Mouse (Mus musculus): ENCODE measurements at regions not wholly inside any gene's neighbourhood (a gene's known extent, or its start where the extent isn't known, plus 50 kb on each side); places are given as distances from the start of the nearest gene placed in this dataset.

GRCm38 (mm10) chr4:89505368-89505819 lies 173.8 kb upstream of the Dmrta1 start:
- DNase-seq (ENCODE audit: low read depth in 2 of 2, low spot score in 2 of 2), result no peak

- no peak for DNase-seq (ENCODE audit: low read depth in 2 of 2, low spot score in 2 of 2)
These were observed 179.0 kb upstream of the Dmrta1 start for GRCm38 (mm10) chr4:89500232-89500631.

DNA sequence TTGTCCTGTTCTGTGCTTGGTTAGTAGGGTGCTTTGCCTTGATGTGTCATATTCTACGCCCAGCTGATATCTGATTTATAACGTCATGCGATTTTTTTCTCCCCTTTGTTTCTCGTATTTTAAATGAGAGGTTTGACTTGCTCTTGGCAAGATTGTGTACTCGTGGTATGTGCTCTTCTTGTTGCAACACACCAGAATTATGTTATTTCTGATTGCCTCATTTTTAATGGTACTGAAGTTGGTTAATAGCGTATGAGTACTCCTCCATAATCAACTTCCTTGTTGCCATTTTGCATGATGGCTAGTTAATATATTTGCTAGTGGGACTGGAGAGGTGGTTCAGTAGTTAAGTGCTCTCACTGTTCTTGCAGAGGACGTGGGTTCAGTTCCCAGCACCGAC lies 180.1 kb upstream of the Cdkn2b start:
- no peak for DNase-seq (ENCODE audit: low read depth in 2 of 2, low spot score in 2 of 2)

GRCm38 (mm10) chr4:89487416-89488165 lies 176.8 kb upstream of the Cdkn2b start:
- DNase-seq (ENCODE audit: low read depth in 2 of 2, low spot score in 2 of 2), result no peak

DNA sequence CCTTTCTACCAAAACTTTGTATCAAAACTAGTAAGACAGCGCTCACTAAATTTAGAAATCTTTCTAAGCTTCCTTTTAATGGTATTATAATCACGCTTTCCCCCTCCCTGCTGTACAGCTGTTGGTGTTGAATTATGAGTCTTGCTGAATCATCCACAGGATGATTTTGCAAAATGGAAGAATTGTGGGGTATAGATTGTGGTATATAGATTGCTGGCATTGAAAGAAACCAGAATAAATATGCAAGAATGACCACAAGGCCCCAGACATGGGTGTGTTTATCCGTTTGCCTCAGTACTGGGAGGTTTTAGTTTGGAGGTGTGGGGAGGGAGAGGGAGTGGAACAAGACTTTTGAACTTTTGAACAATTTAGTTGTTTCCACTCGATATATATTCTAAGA lies 176.1 kb upstream of the Cdkn2b start:
- DNase-seq (ENCODE audit: low read depth in 2 of 2, low spot score in 2 of 2), result no peak

- DNase-seq (ENCODE audit: low read depth in 2 of 2, low spot score in 2 of 2), result no peak
These were observed 175.2 kb upstream of the Cdkn2b start for GRCm38 (mm10) chr4:89485981-89486531.

- no peak for DNase-seq (ENCODE audit: low read depth in 2 of 2, low spot score in 2 of 2)
These were observed 167.9 kb upstream of the Cdkn2b start for GRCm38 (mm10) chr4:89478646-89479237.

DNA sequence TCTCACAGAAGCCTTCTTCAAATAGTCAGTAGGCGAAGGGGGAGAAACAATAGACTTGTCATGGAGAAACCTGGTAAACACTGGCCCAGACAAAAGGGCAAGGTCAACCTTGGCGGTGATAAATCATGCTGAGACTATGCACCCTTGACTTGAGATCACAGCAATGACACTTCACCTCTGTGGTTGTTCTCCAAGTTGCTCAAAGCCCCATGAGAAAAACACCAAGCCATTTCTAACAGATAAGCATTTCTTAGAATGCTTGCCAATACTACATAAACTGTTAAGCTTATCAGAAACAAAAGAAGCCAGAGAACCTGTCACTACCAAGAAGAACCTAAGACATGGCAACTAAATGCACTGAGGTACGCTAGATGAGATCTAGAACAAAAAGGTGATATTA lies 165.0 kb upstream of the Cdkn2b start:
- no peak for DNase-seq (ENCODE audit: low read depth in 2 of 2, low spot score in 2 of 2)

DNA sequence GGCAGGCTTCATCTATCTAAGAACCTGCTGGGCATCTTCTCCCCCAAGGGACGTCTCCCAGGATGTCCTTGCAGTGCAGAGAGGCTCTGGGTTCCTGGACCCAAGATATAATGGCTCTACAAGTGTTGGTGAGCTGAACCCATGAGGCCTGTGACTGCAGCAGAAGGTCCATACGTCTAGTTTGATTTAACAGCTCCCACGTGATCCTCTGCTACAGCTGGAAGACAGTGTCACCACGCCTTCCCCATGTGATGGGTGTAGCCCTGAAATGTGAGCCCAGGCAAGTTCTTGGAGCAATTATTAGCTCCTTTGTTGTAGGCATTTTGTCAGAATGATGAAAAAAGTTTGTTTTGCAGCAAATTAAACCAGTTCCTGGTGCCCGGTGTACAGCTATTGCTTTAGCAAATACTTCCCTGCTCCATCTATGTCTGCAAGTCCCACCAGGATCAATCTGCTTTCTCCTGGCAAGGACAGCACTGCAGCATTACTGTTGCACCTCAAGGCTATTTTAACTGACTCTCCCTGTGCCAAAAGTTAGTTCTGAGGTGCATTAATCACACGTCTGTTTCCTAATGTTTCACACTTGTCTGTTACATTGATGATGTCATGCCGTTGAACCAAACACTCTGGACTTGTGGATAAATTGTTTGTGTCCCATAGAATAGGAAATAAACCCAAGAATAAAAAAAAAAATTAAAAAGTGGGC lies 164.2 kb upstream of the Cdkn2b start:
- no peak for DNase-seq (ENCODE audit: low read depth in 2 of 2, low spot score in 2 of 2)

GRCm38 (mm10) chr4:89471426-89471825 lies 160.6 kb upstream of the Cdkn2b start:
- DNase-seq (ENCODE audit: low read depth in 2 of 2, low spot score in 2 of 2), result no peak

GRCm38 (mm10) chr4:89470756-89471155 lies 159.9 kb upstream of the Cdkn2b start:
- no peak for DNase-seq (ENCODE audit: low read depth in 2 of 2, low spot score in 2 of 2)

- DNase-seq (ENCODE audit: low read depth in 2 of 2, low spot score in 2 of 2), result no peak
These were observed 159.0 kb upstream of the Cdkn2b start for GRCm38 (mm10) chr4:89469883-89470282.

- no peak for DNase-seq (ENCODE audit: low read depth in 2 of 2, low spot score in 2 of 2)
These were observed 158.6 kb upstream of the Cdkn2b start for GRCm38 (mm10) chr4:89469406-89469805.

- DNase-seq (ENCODE audit: low read depth in 2 of 2, low spot score in 2 of 2), result no peak
These were observed 155.9 kb upstream of the Cdkn2b start for GRCm38 (mm10) chr4:89466766-89467165.

DNA sequence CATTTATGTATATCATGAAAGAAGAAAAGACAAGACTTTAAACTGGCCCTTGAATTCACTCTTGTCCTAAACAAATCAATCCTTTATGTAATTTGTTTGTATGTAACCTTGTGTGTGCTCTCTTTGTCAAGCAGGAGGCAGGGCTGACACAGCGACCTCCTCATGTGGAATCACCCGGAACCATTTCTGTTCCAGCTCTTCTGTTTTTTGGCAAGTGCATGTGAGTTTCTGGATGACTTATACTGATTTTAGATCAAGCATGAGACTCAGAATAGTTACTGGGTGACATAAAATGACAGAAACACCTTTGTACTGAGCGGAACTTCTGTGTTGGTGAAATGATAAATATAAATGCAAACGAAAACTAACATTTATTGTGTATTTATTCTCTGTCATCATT lies 152.3 kb upstream of the Cdkn2b start:
- no peak for DNase-seq (ENCODE audit: low read depth in 2 of 2, low spot score in 2 of 2)

DNA sequence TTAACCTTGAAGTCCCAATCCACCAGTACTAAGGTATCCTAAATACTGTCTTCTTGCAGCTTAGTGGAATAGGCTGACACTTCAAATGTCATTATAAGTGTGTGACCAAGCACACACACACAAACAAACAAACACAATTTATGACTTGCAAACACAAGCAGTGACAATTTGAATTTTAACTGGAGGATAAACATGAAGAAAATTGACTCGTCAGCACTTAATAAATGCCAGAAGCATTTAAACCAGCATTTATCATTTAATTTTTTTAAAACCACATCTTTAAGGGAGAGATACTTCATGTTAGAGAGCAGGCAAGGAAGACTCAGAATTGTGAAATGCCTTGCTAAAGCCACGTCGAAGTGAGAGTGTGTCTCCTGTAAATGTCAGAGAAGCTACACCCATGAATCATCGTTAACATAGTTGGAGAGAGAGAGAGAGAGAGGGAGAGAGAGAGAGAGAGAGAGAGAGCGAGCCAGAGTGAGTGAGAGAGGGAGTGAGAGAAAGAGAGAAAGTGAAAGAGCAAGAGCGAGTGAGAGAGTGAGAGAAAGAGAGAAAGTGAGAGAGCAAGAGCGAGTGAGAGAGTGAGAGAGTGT lies 149.4 kb upstream of the Cdkn2b start:
- DNase-seq (ENCODE audit: low read depth in 2 of 2, low spot score in 2 of 2), result no peak

DNA sequence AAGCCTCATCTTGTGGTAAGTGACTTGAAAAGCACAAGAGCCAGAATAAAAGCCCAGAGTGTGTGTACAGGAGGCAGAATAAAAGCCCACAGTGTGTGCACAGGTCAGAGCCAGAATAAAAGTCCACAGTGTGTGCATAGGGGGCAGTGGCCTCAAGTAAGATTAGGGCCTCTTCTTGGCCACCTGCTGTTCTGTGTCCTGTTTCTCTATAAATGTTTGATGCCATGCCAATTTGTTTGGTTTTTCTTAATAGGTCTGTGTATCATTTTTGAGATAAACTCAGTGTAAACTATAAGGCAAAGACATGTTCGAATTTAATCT lies 148.5 kb upstream of the Cdkn2b start:
- no peak for DNase-seq (ENCODE audit: low read depth in 2 of 2, low spot score in 2 of 2)

- no peak for DNase-seq (ENCODE audit: low read depth in 2 of 2, low spot score in 2 of 2)
These were observed 147.9 kb upstream of the Cdkn2b start for GRCm38 (mm10) chr4:89458628-89459345.

- no peak for DNase-seq (ENCODE audit: low read depth in 2 of 2, low spot score in 2 of 2)
These were observed 147.0 kb upstream of the Cdkn2b start for GRCm38 (mm10) chr4:89457861-89458260.

DNA sequence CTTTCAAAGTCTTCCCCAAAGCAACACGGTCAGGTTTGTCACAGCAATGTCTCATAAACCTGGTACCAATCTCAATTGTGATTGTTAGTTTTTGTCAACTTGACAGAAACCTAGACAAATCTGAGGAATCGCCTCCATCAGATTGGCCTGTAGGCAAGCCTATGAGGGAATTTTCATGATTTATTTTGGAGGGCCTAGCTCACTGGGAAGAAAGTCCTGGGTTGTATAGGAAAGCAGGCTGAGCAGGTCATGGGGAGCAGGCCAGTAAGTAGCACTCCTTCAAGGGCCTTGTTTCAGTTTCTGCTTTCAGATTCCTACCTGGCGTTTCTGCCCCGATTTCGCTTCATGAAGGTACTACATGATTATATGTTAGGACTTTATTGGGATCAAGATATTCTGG lies 144.1 kb upstream of the Cdkn2b start:
- no peak for DNase-seq (ENCODE audit: low read depth in 2 of 2, low spot score in 2 of 2)

DNA sequence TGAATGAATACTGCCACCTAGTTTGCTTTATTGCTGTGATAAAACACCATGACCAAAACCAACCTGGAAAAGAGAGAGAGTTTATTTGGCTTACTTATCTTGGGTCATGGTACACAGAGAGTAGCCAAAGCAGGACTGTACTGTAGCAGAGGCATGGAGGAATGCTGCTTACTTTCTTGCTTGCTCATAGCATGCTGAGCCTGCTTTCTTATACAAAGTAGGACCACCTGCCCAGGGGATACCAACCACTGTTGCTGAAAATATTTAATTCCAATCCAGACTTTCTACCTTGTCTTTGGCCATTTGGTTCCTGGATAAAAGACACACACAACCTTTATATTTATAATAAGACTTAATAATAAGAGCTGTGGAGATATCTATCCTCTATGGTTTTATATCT lies 142.2 kb upstream of the Cdkn2b start:
- no peak for DNase-seq (ENCODE audit: low read depth in 2 of 2, low spot score in 2 of 2)
